Mouse (Mus musculus) lung, postnatal 14 days (tissue): ENCODE results near the gene Cer1.

Experiments
- DNase-seq: peaks from one replicate; pipeline ENCODE4 v3.0.0; 2021

The Cer1 gene

GRCm38 (mm10) chr4:82884636-82885534 lies at the start of gene Cer1:
TSS of gene Cer1 (minus strand) at chr4:82885148.
- no peak for DNase-seq

- DNase-seq, result peak; percentile 37
These were observed 49.4 kb upstream of the Cer1 start for GRCm38 (mm10) chr4:82934308-82934707.

- peak; percentile 85 for DNase-seq
These were observed 48.8 kb upstream of the Cer1 start for GRCm38 (mm10) chr4:82933698-82934210.

DNA sequence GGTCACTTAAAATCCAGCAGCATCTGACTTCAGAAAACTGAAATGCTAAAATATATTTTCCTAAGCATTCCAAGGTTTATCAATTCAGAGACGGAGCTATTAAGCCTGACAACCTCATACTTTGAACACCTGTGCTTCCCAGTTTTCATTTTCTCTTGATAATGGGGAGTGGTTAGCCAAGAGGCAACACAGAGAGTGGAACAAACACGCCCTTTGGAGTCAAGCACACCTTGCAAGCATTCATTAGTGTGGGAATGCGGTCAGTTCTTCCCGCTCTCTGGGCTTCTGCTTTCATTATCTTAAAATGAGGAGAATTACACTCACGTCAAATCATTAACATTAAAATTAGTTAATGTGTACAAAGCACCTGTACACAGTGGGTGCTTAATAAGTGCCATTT lies 45.1 kb upstream of the Cer1 start:
- DNase-seq, result no peak

GRCm38 (mm10) chr4:82921962-82922361 lies 37.0 kb upstream of the Cer1 start:
- no peak for DNase-seq

GRCm38 (mm10) chr4:82918625-82919024 lies 33.7 kb upstream of the Cer1 start:
- no peak for DNase-seq

- no peak for DNase-seq
These were observed 31.7 kb upstream of the Cer1 start for GRCm38 (mm10) chr4:82916678-82917050.

DNA sequence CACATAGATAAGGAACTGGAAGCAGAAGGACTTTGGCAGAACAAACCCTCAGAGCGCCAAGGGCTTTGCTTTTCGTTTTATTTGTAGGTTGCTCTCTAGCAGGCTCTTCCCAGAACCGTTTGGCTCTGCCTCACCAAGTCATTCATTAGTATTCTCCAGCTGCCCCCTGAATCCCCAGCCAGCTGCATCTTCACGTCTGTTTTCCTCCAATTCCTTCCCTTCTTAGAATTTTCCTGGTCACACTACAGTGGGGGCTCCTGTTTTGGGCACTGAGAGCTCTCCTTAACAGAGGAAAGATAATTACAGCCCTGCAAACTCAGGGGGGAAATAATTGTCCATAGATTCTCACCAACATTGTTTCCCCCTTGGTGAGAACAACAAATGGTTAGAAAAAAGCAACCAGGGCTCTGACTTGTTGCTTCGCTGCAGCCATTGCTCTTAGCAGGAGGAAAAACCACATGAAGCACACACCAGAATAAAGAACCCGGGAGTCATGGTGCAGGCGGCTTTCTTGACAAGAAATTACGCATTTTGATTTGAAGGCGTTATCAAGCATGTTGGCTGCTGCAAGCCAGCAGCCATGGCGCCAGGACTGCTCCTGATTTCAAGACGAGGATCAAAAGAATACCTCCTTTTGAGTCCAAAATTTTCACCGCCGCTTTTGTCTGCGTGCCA lies 31.2 kb upstream of the Cer1 start:
- no peak for DNase-seq

- no peak for DNase-seq
These were observed 30.6 kb upstream of the Cer1 start for GRCm38 (mm10) chr4:82915576-82915975.

DNA sequence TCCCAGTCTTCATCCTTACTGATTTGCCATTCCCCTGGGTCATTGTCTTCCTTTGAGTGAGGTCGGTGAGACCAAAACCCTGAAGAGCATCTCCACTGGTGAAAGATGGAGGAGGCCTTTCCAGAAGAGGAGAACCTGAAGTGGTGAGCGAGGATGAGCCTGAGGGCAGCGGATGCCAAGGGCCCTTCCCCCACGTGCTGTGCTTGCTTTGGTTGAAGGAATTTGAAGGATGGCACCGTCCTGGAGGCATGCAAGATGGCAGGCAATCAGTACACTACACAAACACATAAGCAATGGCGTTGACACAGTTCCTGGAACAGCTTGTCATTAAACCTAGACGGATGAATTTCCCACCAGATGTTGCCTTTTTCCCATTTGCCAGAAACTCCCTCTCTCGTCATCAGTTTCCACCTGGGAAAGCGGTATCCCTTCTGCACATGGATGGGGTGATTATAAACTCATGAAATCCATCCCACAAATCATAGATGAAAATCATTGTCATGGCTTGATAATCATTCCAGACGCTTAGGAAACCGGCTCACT lies 29.7 kb upstream of the Cer1 start:
- no peak for DNase-seq

GRCm38 (mm10) chr4:82895227-82895626 lies 10.3 kb upstream of the Cer1 start:
- no peak for DNase-seq

DNA sequence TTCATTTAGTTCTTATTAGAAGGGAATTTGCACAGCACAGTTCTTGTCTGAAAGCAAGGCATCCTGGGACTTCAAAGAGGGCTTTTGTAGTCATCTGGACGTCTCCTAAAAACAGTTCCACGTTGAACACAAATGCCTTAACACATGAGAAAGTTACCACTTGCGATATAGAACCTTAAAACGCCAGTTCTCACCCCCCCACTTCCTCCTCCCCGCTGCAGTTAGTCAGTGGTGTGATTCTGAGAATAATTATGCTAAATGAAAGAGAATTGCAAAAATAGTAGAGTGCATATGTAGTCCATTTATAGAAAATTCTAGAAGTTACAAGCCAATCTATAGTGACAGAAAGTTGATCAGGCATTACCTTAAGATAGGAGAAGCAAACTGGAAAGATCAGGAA lies 7.3 kb upstream of the Cer1 start:
- no peak for DNase-seq

DNA sequence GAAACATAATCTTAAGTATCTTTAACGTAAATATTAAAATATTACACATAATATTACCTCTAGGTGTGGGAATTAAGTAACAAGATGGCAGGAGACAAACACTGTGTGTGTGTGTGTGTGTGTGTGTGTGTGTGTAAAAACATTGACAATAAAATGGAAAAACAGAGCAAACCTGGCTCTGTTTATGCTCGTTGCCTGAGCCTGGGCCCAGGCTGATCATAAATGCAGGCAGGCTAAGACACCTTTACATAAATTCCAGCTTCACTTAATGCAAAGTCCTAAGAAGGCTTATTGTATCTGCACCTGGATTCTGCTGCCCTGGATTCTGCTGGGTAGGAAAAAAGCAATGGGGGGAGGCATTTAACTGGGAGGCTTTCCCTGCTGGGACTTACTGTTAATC lies 6.6 kb upstream of the Cer1 start:
- no peak for DNase-seq

- no peak for DNase-seq
These were observed 6.1 kb upstream of the Cer1 start for GRCm38 (mm10) chr4:82891049-82891448.

- DNase-seq, result no peak
These were observed 5.6 kb upstream of the Cer1 start for GRCm38 (mm10) chr4:82890585-82890984.

DNA sequence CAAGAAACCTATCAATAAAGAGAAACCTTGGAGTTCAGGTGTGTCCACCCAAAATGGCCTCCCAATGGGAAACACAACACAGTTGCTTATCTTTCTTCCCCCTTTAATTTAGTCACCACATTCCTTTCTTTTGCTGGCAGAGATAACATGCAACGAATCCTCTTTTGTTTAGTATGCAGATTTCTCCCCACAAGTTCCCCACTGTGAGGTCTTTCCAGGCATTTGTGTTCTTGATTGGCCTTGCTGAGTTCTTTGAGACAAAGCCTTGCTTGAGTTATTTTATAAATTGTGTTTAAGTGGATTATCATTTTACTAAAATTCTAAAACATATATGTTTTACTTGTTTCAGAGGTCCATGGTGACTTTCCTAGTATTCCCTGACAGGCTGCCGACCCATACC lies 1.2 kb upstream of the Cer1 start:
- no peak for DNase-seq

- DNase-seq, result no peak
These were observed 576 bp upstream of the Cer1 start for GRCm38 (mm10) chr4:82885535-82885913.

DNA sequence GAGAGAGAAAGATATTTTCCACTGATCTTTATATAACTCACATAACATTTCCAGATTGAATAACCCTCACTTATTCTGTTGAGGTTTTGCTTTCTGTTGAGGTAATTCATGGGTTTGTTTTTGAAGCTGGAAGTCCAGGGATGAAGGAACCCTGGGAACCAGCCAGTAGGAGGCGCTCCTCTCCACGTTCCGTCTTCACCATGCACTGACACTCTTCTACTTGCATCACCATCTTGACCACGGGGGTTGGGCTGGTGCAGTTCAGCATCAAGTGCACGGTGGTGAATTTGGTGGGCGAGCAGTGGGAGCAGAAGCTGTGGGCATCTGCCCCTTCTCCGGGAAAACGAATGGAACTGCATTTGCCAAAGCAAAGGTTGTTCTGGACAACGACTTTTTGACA lies 2.4 kb downstream of the Cer1 start:
- no peak for DNase-seq

GRCm38 (mm10) chr4:82881366-82881765 lies 3.6 kb downstream of the Cer1 start:
- DNase-seq, result no peak

- no peak for DNase-seq
These were observed 4.7 kb downstream of the Cer1 start for GRCm38 (mm10) chr4:82880243-82880642.

- no peak for DNase-seq
These were observed 5.8 kb downstream of the Cer1 start for GRCm38 (mm10) chr4:82879152-82879551.

GRCm38 (mm10) chr4:82876656-82877055 lies 8.3 kb downstream of the Cer1 start:
- DNase-seq, result no peak

GRCm38 (mm10) chr4:82875532-82875931 lies 9.4 kb downstream of the Cer1 start:
- DNase-seq, result no peak

GRCm38 (mm10) chr4:82874791-82875190 lies 10.2 kb downstream of the Cer1 start:
- DNase-seq, result no peak
